Mouse (Mus musculus) myocyte (in vitro differentiated cells): ENCODE measurements at regions not wholly inside any gene's neighbourhood (a gene's known extent, or its start where the extent isn't known, plus 50 kb on each side); places are given as distances from the start of the nearest gene placed in this dataset.

ENCODE experiments used
- H3K27me3 ChIP-seq: one replicate; pipeline ENCODE4 v1.6.1; 2011; ENCODE audit not compliant: control insufficient read depth, insufficient read depth, insufficient read length
- H3K36me3 ChIP-seq: one replicate; pipeline ENCODE4 v1.6.1; 2011; ENCODE audit not compliant: control insufficient read depth, insufficient read depth
- H3K4me2 ChIP-seq: one replicate; pipeline ENCODE4 v1.6.1; 2011; ENCODE audit warnings: low read depth, control low read depth
- H3K4me3 ChIP-seq: one replicate; pipeline ENCODE4 v1.5.1; 2011; ENCODE audit warnings: mild to moderate bottlenecking, control low read depth, moderate library complexity
- H3K79me2 ChIP-seq: one replicate; pipeline ENCODE4 v1.6.1; 2011; ENCODE audit not compliant: control insufficient read depth, insufficient read depth
- H3ac ChIP-seq: one replicate; pipeline ENCODE4 v1.6.1; 2011; ENCODE audit not compliant: control insufficient read depth, insufficient read length
- CEBPB ChIP-seq: IDR thresholded peaks from 2 replicates; pipeline ENCODE4 v1.6.1; 2011; ENCODE audit warnings: mild to moderate bottlenecking, moderate library complexity; ENCODE audit not compliant: poor library complexity, insufficient read depth, severe bottlenecking
- E2F4 ChIP-seq: IDR thresholded peaks from one replicate; pipeline ENCODE4 v1.6.1; 2011; ENCODE audit warnings: mild to moderate bottlenecking, control low read depth, moderate library complexity; ENCODE audit not compliant: insufficient read depth
- MAX ChIP-seq: IDR thresholded peaks from one replicate; pipeline ENCODE4 v1.6.1; 2011; ENCODE audit warnings: low read depth, mild to moderate bottlenecking, control low read depth
- MYOD1 ChIP-seq, 3 experiments: IDR thresholded peaks; one replicate each; pipeline ENCODE4 v1.6.1; 2011; ENCODE audit warnings: control low read depth in 2 of 3, low read depth in 2 of 3, mild to moderate bottlenecking in 2 of 3, moderate library complexity in 1 of 3; ENCODE audit not compliant: insufficient read length in 2 of 3, control insufficient read depth in 1 of 3
- MYOG ChIP-seq, 3 experiments: IDR thresholded peaks; one replicate each; pipeline ENCODE4 v1.6.1; 2011; ENCODE audit warnings: control low read depth in 2 of 3, low read depth in 2 of 3, mild to moderate bottlenecking in 2 of 3; ENCODE audit not compliant: insufficient read length in 2 of 3, control insufficient read depth in 1 of 3, insufficient read depth in 1 of 3
- POLR2A ChIP-seq: IDR thresholded peaks from one replicate; pipeline ENCODE4 v1.6.1; 2011; ENCODE audit warnings: low read depth, mild to moderate bottlenecking, control low read depth, moderate library complexity; ENCODE audit not compliant: insufficient read length
- POLR2AphosphoS2 ChIP-seq: IDR thresholded peaks from one replicate; pipeline ENCODE4 v1.6.1; 2011; ENCODE audit warnings: low read depth, control low read depth; ENCODE audit not compliant: insufficient read length
- REST ChIP-seq: IDR thresholded peaks from one replicate; pipeline ENCODE4 v1.6.1; 2011; ENCODE audit warnings: mild to moderate bottlenecking, control low read depth, moderate library complexity; ENCODE audit not compliant: insufficient read depth, insufficient read length
- SRF ChIP-seq: IDR thresholded peaks from one replicate; pipeline ENCODE4 v1.6.1; 2011; ENCODE audit warnings: low read depth; ENCODE audit not compliant: control insufficient read depth, insufficient read length
- TCF12 ChIP-seq: IDR thresholded peaks from one replicate; pipeline ENCODE4 v1.6.1; 2011; ENCODE audit warnings: mild to moderate bottlenecking, control low read depth; ENCODE audit not compliant: poor library complexity, insufficient read depth, severe bottlenecking
- TCF3 ChIP-seq: IDR thresholded peaks from one replicate; pipeline ENCODE4 v1.6.1; 2011; ENCODE audit warnings: low read depth, control low read depth; ENCODE audit not compliant: insufficient read length
- USF1 ChIP-seq: IDR thresholded peaks from one replicate; pipeline ENCODE4 v1.6.1; 2011; ENCODE audit warnings: low read depth, mild to moderate bottlenecking, control low read depth, moderate library complexity

DNA sequence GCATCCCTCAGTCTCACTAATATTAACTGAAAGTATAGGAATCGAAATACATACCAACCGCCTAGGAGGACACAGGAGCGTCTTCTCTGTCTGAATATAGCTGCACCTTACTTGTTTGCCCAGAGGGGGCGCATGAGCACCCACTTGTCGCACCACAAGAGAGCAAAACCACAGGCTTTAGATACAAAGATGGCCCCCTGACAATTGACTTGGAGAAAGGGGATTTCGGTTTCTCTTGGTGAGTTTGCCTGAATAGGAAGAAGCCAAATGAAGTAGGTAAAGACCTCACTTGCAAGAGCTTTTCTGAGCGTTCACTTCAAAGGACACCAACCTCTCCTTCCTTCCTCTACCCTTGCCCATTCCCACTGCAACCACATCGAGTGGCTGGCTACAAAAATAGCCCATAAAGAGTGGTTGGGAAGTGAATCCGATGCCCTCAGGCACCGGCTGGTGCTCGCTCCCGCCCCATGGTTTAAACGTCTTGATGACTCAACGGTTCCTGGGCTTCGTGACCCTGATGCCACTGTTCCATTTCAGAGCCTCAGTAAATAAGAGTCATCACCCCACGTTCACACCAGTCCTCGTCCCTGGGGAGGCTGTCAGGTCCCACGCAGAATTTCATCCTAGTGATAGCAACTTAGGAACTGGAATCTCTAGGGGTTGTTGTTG lies 180.1 kb upstream of the Dyrk2 start:
- Histone ChIP-seq H3K4me3 (no peak overlapping the region), H3K36me3 (no peaks in the 10 kb centered on the region), H3K27me3 (no peaks in the 10 kb centered on the region), H3K79me2 (no peaks in the 10 kb centered on the region), H3ac (no peak overlapping the region), H3K4me2 (peak overlapping the region; percentile 62)
- peak; percentile 17 for TF ChIP-seq E2F4
- TF ChIP-seq TCF3 = no peak
- no peak for TF ChIP-seq CEBPB
- TF ChIP-seq SRF = no peak
- TF ChIP-seq POLR2A = no peak
- TF ChIP-seq USF1 = no peak
- TF ChIP-seq TCF12 = no peak
- TF ChIP-seq REST = no peak
- no peak for TF ChIP-seq MAX
- no peak for TF ChIP-seq POLR2AphosphoS2
- peak in 1 of 3 experiments; percentile 61 for TF ChIP-seq MYOG (IDR thresholded peaks at IDR 0.05; ENCODE audit: control insufficient read depth in 1 of 3, insufficient read depth in 1 of 3, insufficient read length in 2 of 3, low read depth in 2 of 3)
- TF ChIP-seq MYOD1 (IDR thresholded peaks at IDR 0.05; ENCODE audit: control insufficient read depth in 1 of 3, insufficient read length in 2 of 3, low read depth in 2 of 3) = peak in 1 of 3 experiments; percentile 48

GRCm38 (mm10) chr10:119048643-119049420 lies 178.8 kb upstream of the Dyrk2 start:
- Histone ChIP-seq H3K36me3 (no peaks in the 10 kb centered on the region), H3K27me3 (no peaks in the 10 kb centered on the region), H3ac (no peak overlapping the region), H3K79me2 (no peaks in the 10 kb centered on the region), H3K4me2 (peak overlapping the region; percentile 14), H3K4me3 (no peak overlapping the region)
- no peak for TF ChIP-seq E2F4
- peak in 2 of 3 experiments; percentile 44 to 47 for TF ChIP-seq MYOD1 (IDR thresholded peaks at IDR 0.05; ENCODE audit: control insufficient read depth in 1 of 3, insufficient read length in 2 of 3, low read depth in 2 of 3)
- TF ChIP-seq MAX = no peak
- TF ChIP-seq MYOG (IDR thresholded peaks at IDR 0.05; ENCODE audit: control insufficient read depth in 1 of 3, insufficient read depth in 1 of 3, insufficient read length in 2 of 3, low read depth in 2 of 3) = peak in 2 of 3 experiments; percentile 40 to 79
- no peak for TF ChIP-seq REST
- no peak for TF ChIP-seq CEBPB
- TF ChIP-seq POLR2A = no peak
- no peak for TF ChIP-seq SRF
- no peak for TF ChIP-seq TCF12
- no peak for TF ChIP-seq TCF3
- no peak for TF ChIP-seq POLR2AphosphoS2

DNA sequence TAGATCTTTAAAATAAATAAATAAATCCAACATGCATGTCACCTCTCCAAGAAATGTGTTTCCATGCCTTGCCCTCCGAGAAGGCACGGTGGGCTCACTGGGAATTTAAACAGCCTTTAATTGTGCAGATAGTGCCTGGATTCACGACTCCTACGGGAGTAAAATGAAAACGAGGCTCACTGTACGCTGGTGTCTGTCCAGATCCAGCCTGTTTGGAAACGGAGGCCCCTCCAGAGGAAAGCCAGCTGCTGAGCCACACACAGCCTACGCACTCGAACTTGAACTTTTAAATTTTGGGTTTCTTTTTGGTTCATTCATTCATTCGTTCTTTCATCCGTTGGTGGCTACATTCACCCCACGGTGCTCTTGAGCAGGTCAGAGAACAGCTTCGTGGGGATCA lies 175.1 kb upstream of the Dyrk2 start:
- no peak for TF ChIP-seq E2F4

GRCm38 (mm10) chr10:119043069-119043468 lies 173.1 kb upstream of the Dyrk2 start:
- H3K79me2 ChIP-seq = no peaks in the 10 kb centered on the region
- no peaks in the 10 kb centered on the region for H3K36me3 ChIP-seq
- no peak overlapping the region for H3ac ChIP-seq
- H3K4me3 ChIP-seq = no peak overlapping the region
- no peak overlapping the region for H3K4me2 ChIP-seq
- no peaks in the 10 kb centered on the region for H3K27me3 ChIP-seq
- TF ChIP-seq SRF (peak; percentile 23), POLR2AphosphoS2 (no peak)

More for the DNA sequence above, 175.1 kb upstream of the Dyrk2 start:
- no peaks in the 10 kb centered on the region for H3K27me3 ChIP-seq
- no peaks in the 10 kb centered on the region for H3K36me3 ChIP-seq
- no peak overlapping the region for H3K4me3 ChIP-seq
- H3ac ChIP-seq = no peak overlapping the region
- no peak overlapping the region for H3K4me2 ChIP-seq
- H3K79me2 ChIP-seq = no peaks in the 10 kb centered on the region

GRCm38 (mm10) chr10:119040205-119040604 lies 170.2 kb upstream of the Dyrk2 start:
- Histone ChIP-seq H3K36me3 (no peaks in the 10 kb centered on the region), H3K79me2 (no peaks in the 10 kb centered on the region), H3K4me3 (no peak overlapping the region), H3ac (no peak overlapping the region), H3K27me3 (no peaks in the 10 kb centered on the region), H3K4me2 (no peak overlapping the region)
- TF ChIP-seq CEBPB = no peak
- TF ChIP-seq USF1 = peak; percentile 72
- TF ChIP-seq MYOG (IDR thresholded peaks at IDR 0.05; ENCODE audit: control insufficient read depth in 1 of 3, insufficient read depth in 1 of 3, insufficient read length in 2 of 3, low read depth in 2 of 3) = peak in 1 of 3 experiments; percentile 30
